Mouse (Mus musculus) T-helper 17 cell (primary cell): ENCODE measurements around the gene Ccnk.

Experiments used
- in situ Hi-C, 2 experiments: fragments of 300-600 bp; cut with MboI, MseI; formaldehyde crosslinking; loops; 1 replicate in 1 of 2; 2 replicates in 1 of 2; pipeline ENCODE4 v1.15.1; 2025; ENCODE audit warnings: high pct_unique_total_duplicates in 2 of 2

The Ccnk gene

GRCm38 (mm10) chr12:108244778-108245177 is 65.4 kb downstream of the Ccnk start:
- in situ Hi-C loops = no loop called here

GRCm38 (mm10) chr12:108245579-108245978 is 66.2 kb downstream of the Ccnk start:
- in situ Hi-C loops = no loop called here

GRCm38 (mm10) chr12:108246759-108247500 is 67.6 kb downstream of the Ccnk start:
- in situ Hi-C loops = no loop called here

GRCm38 (mm10) chr12:108249019-108249418 is 69.6 kb downstream of the Ccnk start:
- in situ Hi-C loops = no loop called here

- in situ Hi-C loops = no loop called here
Measured at GRCm38 (mm10) chr12:108249522-108249921, 70.1 kb downstream of the Ccnk start.

- in situ Hi-C loops = no loop called here
Measured at GRCm38 (mm10) chr12:108251034-108251792, 71.8 kb downstream of the Ccnk start.

- in situ Hi-C loops = no loop called here
Measured at GRCm38 (mm10) chr12:108251825-108252542, 72.6 kb downstream of the Ccnk start.
